Comparison of ENCODE assay signal across 10 mouse cellular contexts in the genomic region with DNA sequence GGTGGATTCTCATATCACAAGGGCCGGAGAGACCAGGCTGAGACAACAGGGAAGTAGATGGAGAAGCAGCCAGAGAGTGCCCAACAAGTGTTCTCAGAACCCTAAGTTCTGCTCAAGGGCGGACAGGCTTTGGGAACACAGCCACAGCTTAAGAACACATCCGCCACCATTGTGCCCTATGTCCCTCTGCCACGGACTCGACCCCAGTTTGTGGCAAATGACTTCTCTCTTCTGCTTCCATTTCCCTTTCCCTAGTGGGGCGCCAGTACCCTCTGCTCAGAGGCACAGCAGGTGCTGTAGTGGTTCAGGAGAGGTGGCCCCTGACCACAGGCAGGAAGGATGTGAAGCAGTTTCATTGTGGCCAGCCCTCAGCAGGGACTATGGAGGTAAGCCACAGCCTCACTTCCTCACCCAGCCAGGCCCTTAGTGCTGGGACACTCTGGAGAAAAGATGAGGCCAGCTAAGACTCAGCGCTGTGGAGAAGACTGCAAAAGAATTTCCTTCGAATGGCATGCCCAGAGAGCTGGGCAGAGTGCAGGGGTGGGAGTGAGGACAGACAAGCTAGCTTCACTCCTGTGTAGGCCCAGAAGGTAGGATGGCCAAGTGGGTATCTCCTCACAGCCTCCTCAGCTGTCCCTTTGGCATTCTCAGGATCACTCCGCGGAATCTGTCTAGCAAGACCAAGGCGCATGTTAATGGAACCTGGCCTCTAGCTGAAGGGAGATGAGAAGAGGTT. TPM values are rescaled to one million over a fixed set of nuclear protein-coding genes. Genes with fewer than 3 reads are reported as not detected.
DNase-seq lines count a peak whose midpoint lies in the region; ATAC-seq lines count a peak whose summit lies in the region.
"Had no signal": no experiment of that assay in that cellular context is flagged by ENCODE, and none has a peak within 500 bp of the region (broad histone marks: within the 10 kb centered on the region; RNA-seq: fewer than 3 reads in every experiment).

No protein-coding gene starts in this region.

- no peak overlapping the region for H3K9ac ChIP-seq in heart, embryonic 15.5 days
- H3K9ac ChIP-seq in heart, embryonic 12.5 days: no peak overlapping the region
- no peak overlapping the region for H3K9ac ChIP-seq in forebrain, embryonic 15.5 days (replicated peaks)
- H3K9ac ChIP-seq: limb, embryonic 13.5 days; neural tube, embryonic 15.5 days had no signal

- H3K4me3 ChIP-seq in heart, embryonic 15.5 days: no peak overlapping the region
- no peak overlapping the region for H3K4me3 ChIP-seq in heart, embryonic 12.5 days
- H3K4me3 ChIP-seq in embryonic facial prominence, embryonic 10.5 days: no peak overlapping the region
- H3K4me3 ChIP-seq in forebrain, embryonic 15.5 days: no peak overlapping the region
- H3K4me3 ChIP-seq: limb, embryonic 13.5 days; neural tube, embryonic 15.5 days had no signal

- H3K27ac ChIP-seq in heart, embryonic 15.5 days: peak overlapping the region; percentile 74
- no peak overlapping the region for H3K27ac ChIP-seq in heart, embryonic 12.5 days (ENCODE audit: poor library complexity, severe bottlenecking)
- peak overlapping the region; percentile 78; the same call in 1 of the 2 replicates for H3K27ac ChIP-seq in embryonic facial prominence, embryonic 10.5 days (replicated peaks)
- no peak overlapping the region for H3K27ac ChIP-seq in forebrain, embryonic 15.5 days (replicated peaks)
- H3K27ac ChIP-seq: limb, embryonic 13.5 days; neural tube, embryonic 15.5 days had no signal

- H3K4me2 ChIP-seq in heart, embryonic 15.5 days: no peak overlapping the region
- H3K4me2 ChIP-seq in heart, embryonic 12.5 days: no peak overlapping the region
- H3K4me2 ChIP-seq in forebrain, embryonic 15.5 days (replicated peaks): no peak overlapping the region
- H3K4me2 ChIP-seq: limb, embryonic 13.5 days; neural tube, embryonic 15.5 days had no signal

- H3K27me3 ChIP-seq in heart, embryonic 15.5 days: no peaks in the 10 kb centered on the region
- H3K27me3 ChIP-seq in heart, embryonic 12.5 days (replicated peaks): no peaks in the 10 kb centered on the region
- no peaks in the 10 kb centered on the region for H3K27me3 ChIP-seq in embryonic facial prominence, embryonic 10.5 days (replicated peaks; ENCODE audit: low read depth, poor library complexity, severe bottlenecking)
- H3K27me3 ChIP-seq in forebrain, embryonic 15.5 days: no peaks in the 10 kb centered on the region
- H3K27me3 ChIP-seq: limb, embryonic 13.5 days; neural tube, embryonic 15.5 days had no signal

- WGBS in heart, embryonic 15.5 days: 89% methylated on average over 11 of the region's 11 CpGs
- 93% methylated on average over 11 of the region's 11 CpGs for WGBS in heart, embryonic 12.5 days
- 93% methylated on average over 11 of the region's 11 CpGs for WGBS in embryonic facial prominence, embryonic 10.5 days
- WGBS in forebrain, embryonic 15.5 days: 97% methylated on average over 11 of the region's 11 CpGs

- DNase-seq in B cell, adult 2 months: peak; percentile 54
- no peak for DNase-seq in embryonic facial prominence, embryonic 10.5 days (ENCODE audit: low spot score)
- no peak for DNase-seq in frontal cortex, adult 2 months (ENCODE audit: extremely low spot score in 1 of 2, low spot score in 1 of 2)
- DNase-seq in yolk sac, embryonic 10.5 days (ENCODE audit: low spot score): no peak

- no peak for ATAC-seq in heart, embryonic 15.5 days (replicated peaks; ENCODE audit: insufficient number of reproducible peaks, insufficient read depth, low FRiP score, low read depth)
- ATAC-seq in heart, embryonic 12.5 days (ENCODE audit: insufficient number of reproducible peaks, low FRiP score): no peak
- ATAC-seq in megakaryocyte, adult 5-6 weeks (ENCODE audit: poor library complexity, severe bottlenecking): peak; percentile 76
- ATAC-seq in forebrain, embryonic 15.5 days (replicated peaks): no peak

- no peaks in the 10 kb centered on the region for H3K9me3 ChIP-seq in heart, embryonic 15.5 days (replicated peaks)
- peaks cover 8% of the 10 kb centered on the region; the same call in 1 of the 2 replicates for H3K9me3 ChIP-seq in heart, embryonic 12.5 days (replicated peaks)
- peaks cover 12% of the 10 kb centered on the region; the same call in 1 of the 2 replicates for H3K9me3 ChIP-seq in embryonic facial prominence, embryonic 10.5 days
- H3K9me3 ChIP-seq in forebrain, embryonic 15.5 days: no peaks in the 10 kb centered on the region
- H3K9me3 ChIP-seq: neural tube, embryonic 15.5 days had no signal

- H3K4me1 ChIP-seq in heart, embryonic 15.5 days (replicated peaks): peaks cover 62% of the 10 kb centered on the region
- H3K4me1 ChIP-seq in heart, embryonic 12.5 days (replicated peaks): peaks cover 54% of the 10 kb centered on the region
- H3K4me1 ChIP-seq in embryonic facial prominence, embryonic 10.5 days: peaks cover 52% of the 10 kb centered on the region
- peaks cover 7% of the 10 kb centered on the region; the same call in 1 of the 2 replicates for H3K4me1 ChIP-seq in forebrain, embryonic 15.5 days

- no peaks in the 10 kb centered on the region for H3K36me3 ChIP-seq in heart, embryonic 15.5 days
- no peaks in the 10 kb centered on the region for H3K36me3 ChIP-seq in heart, embryonic 12.5 days
- H3K36me3 ChIP-seq in embryonic facial prominence, embryonic 10.5 days (replicated peaks): 0 out of 2 replicates have a peak, but pooled peaks cover 5% of the 10 kb centered on the region
- H3K36me3 ChIP-seq in forebrain, embryonic 15.5 days: no peaks in the 10 kb centered on the region
- H3K36me3 ChIP-seq: limb, embryonic 13.5 days; neural tube, embryonic 15.5 days had no signal

RNA-seq across cellular contexts. Expression of gene Sik1, which starts 19.9 kb away (rescaled TPM):
- polyA plus RNA-seq in heart, embryonic 15.5 days (2015; fragmentation: Nextera tagmentation; extraction: Ambion mirVana): 16.4 and 22.5 TPM in 2 replicates
- 23.3 and 24.3 TPM in 2 replicates for polyA plus RNA-seq in heart, embryonic 12.5 days (2016; fragmentation: Nextera tagmentation; extraction: Ambion mirVana)
- 12.7 and 15.5 TPM in 2 replicates for polyA plus RNA-seq in embryonic facial prominence, embryonic 10.5 days (2016; fragmentation: Nextera tagmentation; extraction: Ambion mirVana)
- 29.9 and 37.6 TPM in 2 replicates for total RNA-seq in megakaryocyte, adult 5-6 weeks (2015)
- 30.6 and 31.2 TPM in 2 replicates for total RNA-seq in megakaryocyte, adult 5-6 weeks (2017)
- polyA plus RNA-seq in frontal cortex, adult 2 months (2012; rRNA removed): 14.1 and 18.7 TPM in 2 replicates
- 17.3 and 24.5 TPM in 2 replicates for polyA plus RNA-seq in forebrain, embryonic 15.5 days (2015; fragmentation: Nextera tagmentation; extraction: Ambion mirVana)

Comparison
In these comparisons a context has a peak if more than half of its experiments do, and no peak if none do; other contexts are left out.
1. H3K27ac ChIP-seq: peak in heart, embryonic 15.5 days (single experiment) and embryonic facial prominence, embryonic 10.5 days (single experiment); none in heart, embryonic 12.5 days (single experiment) and forebrain, embryonic 15.5 days (single experiment).
2. DNase-seq: peak in B cell, adult 2 months (2 of 2); none in embryonic facial prominence, embryonic 10.5 days (single experiment), frontal cortex, adult 2 months (0 of 2) and yolk sac, embryonic 10.5 days (single experiment).